Mouse (Mus musculus) megakaryocyte, embryonic 14.5 days (primary cell): ENCODE measurements around the gene Pgc. TPM values are rescaled to one million over a fixed set of nuclear protein-coding genes. Genes with fewer than 3 reads are reported as not detected.

Experiments
- H3K27me3 ChIP-seq: replicated peaks from 2 replicates; pipeline ENCODE3; 2012; ENCODE audit warnings: inconsistent platforms
- H3K36me3 ChIP-seq: replicated peaks from 2 replicates; pipeline ENCODE3; 2012; ENCODE audit warnings: low read length, inconsistent platforms, mixed read lengths
- H3K4me1 ChIP-seq: 2 replicates; pipeline ENCODE4 v1.6.1; 2012; ENCODE audit warnings: inconsistent platforms
- H3K4me3 ChIP-seq: replicated peaks from 2 replicates; pipeline ENCODE3; 2012; ENCODE audit warnings: moderate library complexity, mild to moderate bottlenecking, inconsistent platforms
- H3K9me3 ChIP-seq: 2 replicates; pipeline ENCODE4 v1.6.1; 2012; ENCODE audit warnings: inconsistent platforms
- FLI1 ChIP-seq: IDR thresholded peaks from 2 replicates; pipeline ENCODE4 v1.6.1; 2012; ENCODE audit warnings: low read length, inconsistent platforms, mixed read lengths
- GATA1 ChIP-seq: IDR thresholded peaks from 3 replicates; pipeline ENCODE4 v1.6.1; 2012; ENCODE audit warnings: mixed read lengths, low read length, inconsistent platforms, borderline replicate concordance
- polyA plus RNA-seq: library from polyadenylated mRNA; stranded (reverse); fragments of >175 nt; gene quantifications from 2 replicates; pipeline ENCODE4 v1.2.3, GENCODE M21; 2012; ENCODE audit warnings: low replicate concordance; ENCODE audit not compliant: insufficient read depth

Pgc gene
- polyA plus RNA-seq = not detected in 2 replicates

DNA sequence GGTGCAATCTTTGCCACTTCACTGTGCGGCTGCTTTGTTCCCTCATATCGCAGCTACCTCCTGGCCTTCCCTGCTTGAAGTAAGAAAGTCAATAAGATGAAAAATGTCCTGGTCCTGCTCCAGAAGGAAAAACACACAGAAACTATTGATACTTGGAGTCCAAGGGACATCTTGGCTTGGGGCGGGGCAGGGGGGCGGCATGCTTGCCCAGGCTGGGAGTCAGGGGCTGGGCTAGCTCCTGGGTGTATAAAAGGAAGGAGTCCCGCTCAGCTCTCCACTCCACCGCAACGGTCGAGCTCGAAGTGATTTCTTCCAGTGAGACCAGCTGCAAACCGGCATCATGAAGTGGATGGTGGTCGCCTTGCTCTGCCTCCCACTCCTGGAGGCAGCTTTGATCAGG lies at the start of gene Pgc:
Gene Pgc, plus strand, starts transcription at position 277 of the 400 bp plus-strand sequence.
- H3K4me3 ChIP-seq = no peak within 1 kb of the TSS
- no peaks in the 10 kb centered on the region for H3K9me3 ChIP-seq
- H3K4me1 ChIP-seq = no peaks in the 10 kb centered on the region
- H3K36me3 ChIP-seq = no peaks in the 10 kb centered on the region
- H3K27me3 ChIP-seq = peaks cover 60% of the 10 kb centered on the region
- TF ChIP-seq GATA1 (no peak), FLI1 (no peak)

DNA sequence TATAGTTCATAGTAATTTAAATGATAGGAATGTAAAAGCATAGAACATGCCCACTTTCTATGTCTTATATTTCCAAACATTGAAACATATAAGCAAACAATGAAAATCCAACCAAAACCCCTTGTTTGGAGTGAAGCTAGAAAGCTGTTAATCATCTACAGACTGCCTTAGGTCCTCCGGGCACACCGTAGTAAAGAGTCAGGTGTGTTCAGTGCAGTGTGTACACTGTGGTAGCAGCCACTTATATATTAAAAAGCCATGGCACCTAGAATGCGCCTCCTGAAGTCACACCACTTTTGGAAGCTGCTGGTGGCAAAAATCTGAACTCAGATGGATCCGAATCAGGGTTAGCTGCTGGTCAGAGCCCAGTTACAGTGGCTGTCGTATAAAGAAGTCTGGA lies 48.4 kb upstream of the Pgc start:
- Histone ChIP-seq H3K27me3 (no peaks in the 10 kb centered on the region), H3K36me3 (peaks cover 47% of the 10 kb centered on the region), H3K9me3 (no peaks in the 10 kb centered on the region), H3K4me3 (no peak overlapping the region), H3K4me1 (peaks cover 12% of the 10 kb centered on the region)
- TF ChIP-seq GATA1 (no peak), FLI1 (no peak)

DNA sequence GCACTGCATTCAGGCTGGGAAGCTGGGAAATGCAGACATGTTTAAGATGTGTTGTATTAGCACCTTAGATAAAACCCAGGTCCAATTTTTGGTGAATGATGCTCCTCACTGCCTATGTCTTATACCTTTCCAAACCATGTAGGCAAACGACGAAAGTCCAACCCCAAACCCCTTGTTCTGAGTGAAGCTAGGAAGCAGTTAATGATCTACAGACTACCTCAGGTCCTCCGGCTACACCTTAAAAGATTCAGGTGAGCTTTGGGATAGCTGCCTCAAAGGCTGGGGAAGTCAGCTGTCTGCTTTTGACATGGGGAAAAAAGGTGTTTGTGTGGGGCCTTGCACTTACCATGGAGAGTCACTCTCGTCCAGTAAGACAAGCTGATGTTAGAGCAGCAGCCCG lies 47.9 kb upstream of the Pgc start:
- Histone ChIP-seq H3K9me3 (no peaks in the 10 kb centered on the region), H3K27me3 (no peaks in the 10 kb centered on the region), H3K4me3 (no peak overlapping the region), H3K36me3 (peaks cover 50% of the 10 kb centered on the region), H3K4me1 (peaks cover 12% of the 10 kb centered on the region)
- no peak for TF ChIP-seq FLI1
- no peak for TF ChIP-seq GATA1

DNA sequence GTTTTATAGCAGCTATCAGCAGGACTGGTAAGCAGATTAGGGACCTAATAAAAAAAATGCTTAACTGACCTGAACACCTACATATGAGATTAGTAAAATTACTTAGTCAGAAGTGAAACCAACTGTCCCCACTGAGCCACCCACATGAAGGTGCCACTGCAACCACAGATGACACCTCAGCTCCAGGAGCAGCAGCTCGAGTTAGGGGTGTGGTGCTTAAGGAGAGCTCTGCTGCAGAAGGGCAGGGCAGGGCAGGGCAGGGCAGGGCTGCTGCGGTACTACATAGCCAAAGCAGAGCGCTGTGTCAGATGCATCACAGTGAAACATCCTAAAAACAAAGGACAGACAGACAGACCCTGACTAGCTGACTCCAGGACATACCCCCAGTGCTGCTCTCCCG lies 43.8 kb upstream of the Pgc start:
- TF ChIP-seq GATA1 = no peak
- no peak for TF ChIP-seq FLI1
- H3K36me3 ChIP-seq = peaks cover 78% of the 10 kb centered on the region
- no peak overlapping the region for H3K4me3 ChIP-seq
- peaks cover 17% of the 10 kb centered on the region for H3K4me1 ChIP-seq
- H3K9me3 ChIP-seq = no peaks in the 10 kb centered on the region
- H3K27me3 ChIP-seq = no peaks in the 10 kb centered on the region

DNA sequence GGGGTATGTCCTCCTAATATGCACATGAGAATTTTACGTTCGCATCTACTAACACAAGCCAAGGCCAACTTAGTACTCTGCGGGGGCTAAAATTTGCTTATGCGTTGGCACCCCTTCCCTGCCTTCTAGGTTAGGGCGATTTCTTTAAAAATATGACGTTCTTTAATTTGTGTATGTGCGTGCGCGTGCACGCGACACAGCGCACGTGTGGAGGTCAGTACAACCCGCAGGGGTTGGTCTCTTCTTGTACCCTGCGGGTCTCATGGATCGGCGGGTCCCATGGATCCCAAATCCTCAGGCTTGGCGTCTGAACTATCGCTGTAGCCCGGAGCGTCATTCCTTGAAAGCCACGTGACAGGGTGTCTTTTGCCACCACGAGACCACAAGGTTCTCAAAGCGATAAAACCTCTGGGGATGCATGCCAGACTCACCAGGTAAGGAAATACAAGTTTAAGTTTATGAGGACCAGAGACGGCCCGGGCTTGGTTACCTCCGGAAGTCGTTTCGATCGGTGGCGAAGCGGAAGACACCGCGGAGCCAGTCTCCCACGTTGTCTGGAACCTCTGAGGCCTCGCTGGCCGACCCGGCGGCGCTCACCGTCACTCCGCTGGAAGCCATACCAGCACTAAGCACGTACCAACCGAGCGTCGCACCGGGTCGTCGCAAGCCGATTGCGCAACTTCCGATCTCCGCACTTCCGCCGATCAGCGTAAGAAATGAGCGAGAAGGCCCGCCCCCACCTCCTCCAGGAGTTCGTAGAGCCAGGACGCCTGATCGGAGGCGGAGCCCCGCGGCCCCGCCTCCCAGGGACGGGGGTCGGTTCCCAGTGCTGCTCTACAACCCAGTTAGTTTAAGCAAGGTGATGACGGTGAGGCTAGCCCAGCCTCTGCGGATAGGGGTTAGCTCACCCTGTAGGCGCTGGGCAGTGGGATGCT lies 39.0 kb upstream of the Pgc start:
- H3K4me3 ChIP-seq = peak overlapping the region; percentile 94
- no peaks in the 10 kb centered on the region for H3K9me3 ChIP-seq
- peaks cover 37% of the 10 kb centered on the region for H3K27me3 ChIP-seq
- no peak for TF ChIP-seq GATA1
- TF ChIP-seq FLI1 = no peak
- H3K36me3 ChIP-seq = peaks cover 38% of the 10 kb centered on the region
- peaks cover 33% of the 10 kb centered on the region for H3K4me1 ChIP-seq

DNA sequence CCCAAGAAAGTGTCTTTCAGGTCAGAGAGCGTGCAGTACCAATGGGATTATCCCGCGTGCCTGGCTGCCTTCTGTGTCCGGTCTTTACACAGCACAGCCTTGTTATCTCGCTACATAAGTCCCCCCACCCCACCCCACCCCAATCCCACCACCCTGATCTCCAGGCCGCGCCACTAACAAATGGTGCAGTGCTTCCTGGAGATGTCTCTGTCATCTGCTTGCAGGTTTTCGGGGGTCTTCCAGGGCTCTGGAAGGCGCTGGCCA lies 38.4 kb upstream of the Pgc start, which contains the start of gene Tomm6:
Gene Tomm6, minus strand, starts transcription at position 43 of the 264 bp plus-strand sequence.
- Histone ChIP-seq H3K27me3 (peaks cover 43% of the 10 kb centered on the region), H3K4me1 (peaks cover 33% of the 10 kb centered on the region), H3K4me3 (peak within 1 kb of the TSS; percentile 94), H3K36me3 (peaks cover 32% of the 10 kb centered on the region), H3K9me3 (no peaks in the 10 kb centered on the region)
- no peak for TF ChIP-seq FLI1
- TF ChIP-seq GATA1 = no peak

DNA sequence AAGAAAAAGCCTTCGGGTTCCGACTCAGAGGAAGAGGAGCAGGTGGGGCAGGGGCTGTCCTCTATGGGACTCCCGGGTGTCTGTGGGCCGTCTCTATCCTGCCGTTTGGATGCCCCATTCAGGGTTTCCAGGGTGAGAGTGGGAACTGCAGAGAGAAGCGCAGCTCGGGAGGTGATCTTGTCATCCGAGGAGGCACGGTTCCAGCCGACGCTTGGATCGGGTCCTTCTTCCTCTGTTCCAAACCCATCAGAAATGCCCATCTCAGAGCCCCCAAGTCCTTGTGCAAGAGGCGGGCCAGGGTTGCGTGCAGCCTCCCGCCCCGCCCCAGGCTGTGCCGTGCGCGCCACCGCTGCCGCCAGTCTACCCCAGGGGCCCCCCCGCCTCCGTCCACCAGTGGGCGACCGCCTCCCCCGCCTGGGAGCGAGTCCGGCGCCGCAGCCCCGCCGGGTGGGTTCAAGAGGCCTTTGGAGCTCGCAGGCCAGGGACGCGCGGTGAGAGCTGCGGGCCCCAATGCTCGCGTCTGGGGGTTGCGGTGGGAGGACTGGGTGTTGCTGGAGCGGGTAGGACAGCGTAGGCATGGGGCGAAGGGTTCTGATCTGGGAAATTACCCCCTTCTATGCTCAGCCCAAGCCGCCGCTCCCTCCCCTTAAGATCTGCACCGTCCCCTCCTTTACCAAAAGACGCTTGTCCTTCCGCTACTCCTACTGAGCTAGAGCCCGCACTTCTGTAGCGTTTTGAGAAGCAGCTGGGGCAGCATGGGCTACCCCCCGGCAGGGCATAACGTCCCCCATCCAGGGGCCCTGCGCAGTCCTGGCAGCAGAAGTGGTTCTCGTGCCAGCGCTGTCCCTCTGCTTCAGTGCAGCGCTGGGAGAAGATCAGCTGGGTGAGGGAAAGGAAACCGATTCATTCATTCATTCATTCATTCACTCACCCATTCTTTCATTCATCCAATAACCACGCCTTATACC lies 37.8 kb upstream of the Pgc start, which contains the start of gene Frs3:
Gene Frs3, plus strand, starts transcription at position 423 of the 968 bp plus-strand sequence.
- Histone ChIP-seq H3K9me3 (no peaks in the 10 kb centered on the region), H3K36me3 (peaks cover 26% of the 10 kb centered on the region), H3K27me3 (peaks cover 49% of the 10 kb centered on the region), H3K4me1 (peaks cover 38% of the 10 kb centered on the region), H3K4me3 (peak within 1 kb of the TSS; percentile 94)
- no peak for TF ChIP-seq GATA1
- no peak for TF ChIP-seq FLI1

DNA sequence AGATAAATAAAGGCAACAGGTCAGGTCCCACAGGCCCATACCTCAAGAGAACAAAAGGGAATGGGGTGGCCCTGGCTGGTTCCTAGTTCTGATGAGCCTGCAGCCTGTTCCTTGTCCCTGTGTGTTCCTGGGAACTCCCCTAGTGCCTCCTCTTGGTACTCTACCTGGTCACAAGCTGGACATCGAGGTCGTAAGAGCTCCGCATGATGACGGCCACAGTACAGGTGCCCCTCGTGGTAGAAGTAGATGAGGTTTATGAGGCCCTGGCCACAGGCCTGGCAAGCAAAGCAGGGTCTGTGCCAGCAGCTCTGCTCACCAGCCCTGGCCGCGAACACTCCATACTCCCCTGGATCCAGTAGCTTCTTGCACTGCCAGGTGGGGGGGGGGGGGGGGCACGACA lies 36.7 kb upstream of the Pgc start:
- Histone ChIP-seq H3K36me3 (peaks cover 16% of the 10 kb centered on the region), H3K4me3 (no peak overlapping the region), H3K4me1 (peaks cover 45% of the 10 kb centered on the region), H3K9me3 (no peaks in the 10 kb centered on the region), H3K27me3 (peaks cover 55% of the 10 kb centered on the region)
- TF ChIP-seq GATA1 (no peak), FLI1 (no peak)

DNA sequence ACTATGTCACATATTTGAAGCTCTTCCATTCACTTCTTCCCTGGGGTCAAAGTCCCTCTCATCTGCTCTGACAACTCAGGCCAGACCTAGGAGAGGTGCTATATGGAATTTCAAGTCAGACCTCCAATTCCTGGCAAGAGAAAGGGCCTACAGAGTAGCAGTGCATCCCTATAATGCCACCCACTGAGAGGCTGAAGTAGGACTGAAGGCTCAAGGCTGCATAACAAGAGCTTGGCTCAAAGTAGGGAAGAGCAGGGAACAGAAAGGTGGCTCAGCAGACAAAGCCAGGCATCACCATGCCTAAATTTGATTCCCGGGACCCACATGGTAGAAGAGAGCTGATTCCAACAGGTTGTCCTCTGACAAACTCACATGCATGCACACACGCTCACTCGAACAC lies 35.0 kb upstream of the Pgc start:
- TF ChIP-seq GATA1 = no peak
- no peak for TF ChIP-seq FLI1
- peaks cover 70% of the 10 kb centered on the region for H3K27me3 ChIP-seq
- no peak overlapping the region for H3K4me3 ChIP-seq
- H3K36me3 ChIP-seq = no peaks in the 10 kb centered on the region
- no peaks in the 10 kb centered on the region for H3K9me3 ChIP-seq
- H3K4me1 ChIP-seq = peaks cover 43% of the 10 kb centered on the region

DNA sequence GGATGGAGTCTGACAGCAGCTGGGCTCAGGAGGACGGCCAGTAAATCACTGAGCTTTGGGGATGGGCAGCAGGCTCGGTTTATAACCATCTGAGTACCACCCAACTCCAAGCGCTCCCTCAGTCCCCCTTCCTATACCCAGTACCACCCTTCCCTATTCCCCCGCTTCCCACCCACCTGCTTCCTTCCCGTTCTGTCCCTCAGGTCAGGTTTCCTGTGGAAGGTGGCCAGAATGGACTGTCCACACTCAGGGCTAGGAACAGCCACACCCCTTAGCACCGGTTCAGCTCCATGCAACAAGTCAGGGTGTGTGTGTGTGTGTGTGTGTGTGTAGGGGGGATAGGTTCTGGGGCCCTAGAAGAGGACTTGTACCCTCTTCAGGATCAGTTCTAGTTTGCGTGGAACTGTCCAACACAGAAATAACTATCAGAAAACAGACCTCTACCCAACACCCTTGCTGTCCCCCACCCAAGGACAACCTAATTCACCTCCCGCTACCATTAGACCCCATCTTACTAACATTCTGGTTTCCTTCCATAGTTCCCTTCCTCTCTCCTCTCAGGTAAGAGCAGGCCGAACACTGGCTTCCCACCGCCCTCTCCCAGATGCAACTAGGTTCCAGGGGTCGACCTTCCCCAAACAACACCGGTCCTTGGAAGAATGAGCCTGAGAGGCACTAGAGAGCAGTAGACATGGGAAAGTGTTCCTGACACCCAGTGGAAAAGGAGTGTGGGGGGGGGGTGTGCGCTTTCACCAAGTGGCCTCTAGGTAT lies 32.8 kb upstream of the Pgc start:
- no peak for TF ChIP-seq FLI1
- TF ChIP-seq GATA1 = no peak
- H3K36me3 ChIP-seq = no peaks in the 10 kb centered on the region
- H3K4me3 ChIP-seq = peak overlapping the region; percentile 93
- H3K9me3 ChIP-seq = no peaks in the 10 kb centered on the region
- H3K4me1 ChIP-seq = peaks cover 30% of the 10 kb centered on the region
- H3K27me3 ChIP-seq = peaks cover 87% of the 10 kb centered on the region
